Mouse (Mus musculus): Measurements from ENCODE around the gene Clba1.
"Not testable (repeated sequence)": the region's sequence is repeated elsewhere in the genome, so short reads cannot be mapped to it uniquely, and the experiment has no call there.

The Clba1 gene

DNA sequence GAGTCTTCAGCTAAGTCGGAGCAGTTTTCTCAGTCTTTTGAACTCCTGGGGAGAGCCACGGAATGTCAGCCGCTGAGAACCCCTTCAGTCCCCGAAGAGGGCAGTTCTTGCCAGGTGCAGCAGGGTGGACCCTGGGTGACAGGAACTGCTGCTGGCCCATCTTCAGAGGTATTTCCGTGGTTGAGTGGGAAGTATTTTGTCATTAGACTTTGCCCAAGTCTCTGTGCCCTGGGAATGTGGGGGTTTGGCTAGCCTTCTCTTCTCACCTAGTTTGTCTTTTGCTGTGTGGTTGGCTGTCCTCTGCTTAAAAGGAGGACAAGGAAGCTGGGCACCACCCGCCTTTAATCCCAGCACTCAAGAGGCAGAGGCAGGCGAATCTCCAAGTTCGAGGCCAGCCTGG is 904 bp downstream of the Clba1 start:
- in situ Hi-C loops (cut with MboI; ENCODE audit: low pct_unique_long_range_greater_than_20kb in 1 of 2, low sequenced_read_pairs in 2 of 2, unreplicated experiment in 1 of 2), result loop anchor here in 1 of 2 experiments (5.0 kb wide), 1 partner anchor 62 kb away; no protein-coding TSS in a partner anchor

DNA sequence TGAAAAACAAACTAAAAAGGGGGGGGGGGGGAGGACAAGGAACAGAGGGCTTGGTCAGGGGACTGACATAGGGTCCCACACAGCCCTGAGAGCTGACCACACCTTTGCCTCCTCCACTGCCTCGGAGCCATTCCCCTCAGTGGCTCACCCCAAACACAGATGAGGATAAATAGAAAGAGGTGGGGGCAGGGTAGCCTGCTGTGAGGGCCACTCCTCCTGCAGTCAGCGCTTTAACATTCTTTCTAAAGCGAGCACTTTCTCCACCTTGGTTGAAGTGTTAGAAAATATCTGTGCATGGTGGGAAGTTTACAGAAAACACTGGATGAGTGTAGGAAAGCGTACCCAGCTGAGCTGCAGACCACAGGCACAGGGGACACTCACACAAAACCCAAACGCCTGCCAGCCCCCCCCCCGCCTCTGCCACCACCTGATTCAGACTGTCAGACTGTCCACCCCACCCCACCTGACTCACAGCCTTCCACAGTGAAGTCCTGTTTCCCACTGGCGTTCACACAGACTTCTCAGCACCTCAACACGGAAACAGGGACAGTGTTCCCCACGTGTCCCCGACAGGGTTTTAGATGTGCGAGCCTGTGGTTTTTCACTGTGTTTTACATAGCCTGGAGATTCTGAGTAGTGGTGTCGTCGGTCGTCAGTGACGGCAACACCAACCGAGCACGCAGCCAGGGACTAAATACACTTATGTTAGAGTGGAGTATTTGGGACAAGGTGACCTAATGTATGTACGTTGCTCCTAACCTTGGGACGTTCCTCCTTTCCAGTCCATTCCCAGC is 1.6 kb downstream of the Clba1 start:
- in situ Hi-C loops (cut with MboI; ENCODE audit: low pct_unique_long_range_greater_than_20kb in 1 of 2, low sequenced_read_pairs in 2 of 2, unreplicated experiment in 1 of 2), result no loop called here

DNA sequence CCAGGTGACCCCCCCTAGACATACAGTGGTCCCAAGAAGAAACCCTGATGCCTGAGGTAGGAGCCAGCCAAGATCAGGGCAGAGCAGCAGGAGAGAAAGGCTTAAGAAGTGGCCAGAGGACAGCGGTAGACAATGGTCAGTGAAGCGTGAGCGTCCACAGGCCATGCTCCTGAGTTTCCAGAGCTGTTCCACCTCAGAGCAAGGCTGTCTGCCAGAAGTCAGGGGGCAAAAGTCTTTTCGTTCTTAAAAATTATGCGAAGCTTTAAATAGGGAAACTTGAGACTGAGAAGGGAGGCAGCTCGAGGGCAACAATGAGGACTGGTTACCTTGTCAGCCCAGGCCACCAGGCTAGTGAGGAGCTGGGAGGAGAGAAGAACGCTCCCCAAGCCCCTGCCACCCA is 4.6 kb downstream of the Clba1 start:
- in situ Hi-C loops (cut with MboI; ENCODE audit: low pct_unique_long_range_greater_than_20kb in 1 of 2, low sequenced_read_pairs in 2 of 2, unreplicated experiment in 1 of 2), result no loop called here

DNA sequence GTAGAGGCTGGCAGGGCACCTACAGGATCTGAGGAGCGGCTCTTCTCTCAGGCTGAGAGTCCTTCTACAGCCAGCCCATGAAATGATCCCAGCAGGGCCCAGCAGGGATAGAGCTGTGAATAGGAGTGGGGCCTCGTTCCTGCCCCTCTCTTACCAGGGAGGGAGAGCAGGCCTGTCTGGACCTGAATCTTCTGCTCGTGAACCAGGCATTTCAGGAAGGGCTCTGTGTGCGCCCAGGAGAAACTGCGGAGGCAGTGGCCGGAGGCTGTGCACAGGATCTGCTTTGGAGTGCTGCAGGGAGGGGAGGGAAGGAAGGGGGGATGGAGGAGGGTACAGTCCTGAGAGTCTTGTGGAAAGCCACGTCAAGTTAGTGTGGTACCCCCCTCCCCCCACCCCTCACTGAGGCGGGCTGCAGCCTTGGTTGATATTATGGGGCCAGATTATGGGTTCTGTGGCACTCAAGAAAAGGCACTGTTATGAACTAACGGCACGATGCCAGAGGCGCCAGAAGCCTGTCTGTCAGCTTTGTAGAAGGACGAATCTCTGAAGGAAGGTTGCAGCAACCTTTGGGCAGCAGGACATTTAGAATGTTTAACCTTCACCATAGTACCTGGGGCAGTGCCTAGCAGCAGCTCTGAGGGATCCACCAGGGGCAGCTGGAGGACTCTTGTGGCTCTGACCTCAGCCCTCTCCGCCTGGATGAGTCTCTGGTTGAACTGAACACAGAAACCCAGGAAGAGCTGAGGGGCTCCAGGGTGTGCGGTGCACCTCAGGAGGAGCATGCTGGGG is 6.1 kb downstream of the Clba1 start:
- in situ Hi-C loops (cut with MboI; ENCODE audit: low pct_unique_long_range_greater_than_20kb in 1 of 2, low sequenced_read_pairs in 2 of 2, unreplicated experiment in 1 of 2), result no loop called here

DNA sequence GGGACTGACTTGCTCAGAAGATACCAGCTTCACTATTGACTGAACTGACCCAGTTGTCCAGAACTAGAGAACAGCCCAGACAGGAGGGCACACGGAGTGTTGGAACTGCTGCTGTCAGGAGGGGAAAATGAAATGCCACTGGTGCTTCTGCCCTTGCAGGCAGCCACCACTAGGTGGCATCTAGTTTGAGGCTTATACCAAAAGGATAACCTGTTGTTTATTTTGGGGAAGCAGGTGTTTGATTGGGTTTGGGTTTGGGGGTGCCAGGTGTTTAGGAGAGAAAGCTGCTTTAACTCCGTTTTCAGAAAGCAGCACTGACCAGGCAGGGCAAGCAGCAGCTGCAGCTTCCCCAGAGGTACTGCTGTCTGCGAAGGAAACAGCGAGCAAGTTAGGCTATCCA is 7.6 kb downstream of the Clba1 start:
- in situ Hi-C loops (cut with MboI; ENCODE audit: low pct_unique_long_range_greater_than_20kb in 1 of 2, low sequenced_read_pairs in 2 of 2, unreplicated experiment in 1 of 2), result no loop called here

DNA sequence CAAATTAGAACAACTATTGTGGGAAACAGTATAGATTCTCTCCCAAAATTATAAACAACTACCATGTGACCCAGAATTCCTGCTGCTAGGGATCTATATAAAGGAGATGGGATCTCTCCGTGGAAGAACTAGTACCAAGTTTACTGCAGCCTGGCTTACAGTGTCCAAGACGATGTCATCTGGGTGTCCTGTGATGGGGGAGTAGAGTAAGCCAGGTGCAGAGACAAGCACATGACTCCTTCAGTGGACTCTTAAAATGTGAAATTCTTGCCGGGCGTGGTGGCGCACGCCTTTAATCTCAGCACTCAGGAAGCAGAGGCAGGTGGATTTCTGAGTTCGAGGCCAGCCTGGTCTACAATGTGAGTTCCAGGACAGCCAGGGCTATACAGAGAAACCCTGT is 8.1 kb downstream of the Clba1 start:
- in situ Hi-C loops (cut with MboI; ENCODE audit: low pct_unique_long_range_greater_than_20kb in 1 of 2, low sequenced_read_pairs in 2 of 2, unreplicated experiment in 1 of 2), result not testable (repeated sequence)

DNA sequence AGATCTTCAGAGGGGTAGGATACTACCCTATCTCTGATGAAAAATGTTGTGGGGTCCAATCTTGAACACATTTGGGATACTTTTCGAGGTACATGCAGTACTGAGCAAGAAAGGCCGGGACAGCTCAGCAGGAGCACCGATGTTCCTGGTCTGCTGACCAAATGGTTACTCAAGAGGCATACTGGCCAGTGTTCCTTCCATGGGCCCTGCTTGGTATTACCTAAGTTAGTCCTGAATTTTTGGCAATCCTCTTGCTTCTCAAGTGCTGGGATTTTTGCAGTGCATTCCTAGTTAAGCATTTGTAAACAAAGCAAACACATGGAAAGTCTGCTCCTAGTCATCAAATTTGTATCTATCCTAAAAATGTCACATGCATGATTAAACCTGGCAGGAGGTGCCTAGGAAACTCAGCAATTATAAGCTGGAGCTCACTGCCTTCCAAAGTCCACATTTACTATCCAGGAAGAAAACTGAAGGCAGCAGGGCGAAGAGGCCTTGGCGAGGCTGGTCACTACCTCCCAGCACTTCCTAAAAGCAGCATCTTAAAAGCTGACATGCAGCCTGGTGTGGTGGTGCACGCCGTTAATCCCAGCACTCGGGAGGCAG is 10.4 kb downstream of the Clba1 start:
- in situ Hi-C loops (cut with MboI; ENCODE audit: low pct_unique_long_range_greater_than_20kb in 1 of 2, low sequenced_read_pairs in 2 of 2, unreplicated experiment in 1 of 2), result no loop called here

DNA sequence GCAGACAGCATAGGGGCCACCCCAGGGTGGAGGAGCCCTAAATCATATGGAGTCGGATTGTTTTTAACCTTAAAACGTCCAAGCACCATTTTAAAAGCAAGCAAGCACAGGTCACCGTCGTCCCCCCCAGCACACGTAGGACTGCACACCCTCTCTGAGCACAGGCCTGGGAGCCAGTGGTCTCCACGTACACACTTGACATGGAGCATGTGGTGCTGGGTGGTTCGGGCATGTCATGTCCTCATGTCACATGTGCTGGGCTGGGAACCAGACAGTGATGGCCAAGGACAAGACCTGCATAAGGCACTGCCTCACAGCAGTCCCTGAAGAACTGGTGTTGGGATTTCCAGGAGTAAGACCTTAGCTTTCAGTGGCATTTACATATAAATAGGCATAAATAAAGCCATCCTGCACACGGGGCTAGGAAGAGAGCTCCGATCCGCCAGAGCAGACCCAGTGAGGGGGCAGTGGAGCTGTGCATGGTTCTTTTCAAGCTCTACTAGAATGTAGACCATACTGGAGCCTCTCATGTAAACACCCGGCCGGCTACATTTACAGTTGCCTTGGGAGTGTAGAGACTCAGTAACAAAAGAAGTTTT is 11.8 kb downstream of the Clba1 start:
- in situ Hi-C loops (cut with MboI; ENCODE audit: low pct_unique_long_range_greater_than_20kb in 1 of 2, low sequenced_read_pairs in 2 of 2, unreplicated experiment in 1 of 2), result no loop called here

DNA sequence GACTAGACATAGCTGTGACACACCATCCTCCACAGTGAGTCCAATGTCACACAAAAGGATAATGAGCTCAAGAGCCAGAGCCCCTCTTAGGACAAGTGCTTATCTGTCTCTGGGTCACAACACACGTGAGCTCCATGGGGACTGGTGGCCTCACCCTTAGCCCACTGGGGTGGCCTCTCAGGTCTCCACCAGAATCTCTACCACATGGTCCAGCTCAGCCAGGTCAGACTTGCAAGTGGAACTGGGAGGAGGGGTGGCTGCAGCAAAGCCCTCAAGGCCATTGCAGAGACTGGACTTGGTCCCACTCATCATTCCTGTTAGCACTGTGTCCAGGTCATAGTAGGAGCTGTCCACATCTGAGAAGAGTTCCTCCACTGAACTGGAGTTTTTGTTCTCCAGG is 12.5 kb downstream of the Clba1 start:
- in situ Hi-C loops (cut with MboI; ENCODE audit: low pct_unique_long_range_greater_than_20kb in 1 of 2, low sequenced_read_pairs in 2 of 2, unreplicated experiment in 1 of 2), result no loop called here

DNA sequence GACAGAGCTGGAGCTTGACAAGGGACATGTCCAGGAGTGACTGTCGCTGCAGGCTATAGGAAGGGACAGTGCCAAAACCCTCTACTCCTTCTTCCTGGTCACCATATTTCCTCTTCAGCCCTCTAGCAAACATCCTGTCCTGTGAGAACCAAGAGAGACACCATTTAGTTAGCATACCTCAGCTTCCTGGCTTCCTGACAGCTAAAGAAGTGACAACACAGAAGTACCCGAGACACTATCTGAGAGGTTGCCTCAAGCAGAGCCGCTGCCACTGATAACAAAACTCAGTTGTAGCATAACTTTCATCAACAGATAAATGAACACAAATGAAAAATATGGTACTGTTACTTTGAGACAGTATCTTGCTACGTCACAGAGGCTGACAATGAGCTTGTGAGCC is 13.2 kb downstream of the Clba1 start:
- in situ Hi-C loops (cut with MboI; ENCODE audit: low pct_unique_long_range_greater_than_20kb in 1 of 2, low sequenced_read_pairs in 2 of 2, unreplicated experiment in 1 of 2), result no loop called here

DNA sequence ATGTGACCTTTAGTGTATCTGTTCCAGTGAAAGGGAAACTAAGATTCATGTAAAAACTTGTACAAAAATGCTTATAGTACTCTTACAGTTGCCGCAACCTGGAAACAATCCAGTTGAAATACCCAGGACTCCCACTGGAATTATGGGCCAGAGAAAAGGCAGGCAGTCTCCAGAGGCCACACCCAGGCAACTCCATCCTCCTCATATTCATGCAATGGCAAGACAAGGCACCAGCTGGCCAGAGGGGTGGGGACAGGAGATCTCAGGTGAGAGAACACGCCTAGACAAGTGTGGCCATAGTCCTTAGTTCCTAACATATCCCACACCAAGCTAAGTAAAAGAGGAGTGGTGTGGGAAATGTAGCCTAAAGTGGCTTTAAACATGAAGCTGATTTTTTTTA is 13.9 kb downstream of the Clba1 start:
- in situ Hi-C loops (cut with MboI; ENCODE audit: low pct_unique_long_range_greater_than_20kb in 1 of 2, low sequenced_read_pairs in 2 of 2, unreplicated experiment in 1 of 2), result no loop called here

DNA sequence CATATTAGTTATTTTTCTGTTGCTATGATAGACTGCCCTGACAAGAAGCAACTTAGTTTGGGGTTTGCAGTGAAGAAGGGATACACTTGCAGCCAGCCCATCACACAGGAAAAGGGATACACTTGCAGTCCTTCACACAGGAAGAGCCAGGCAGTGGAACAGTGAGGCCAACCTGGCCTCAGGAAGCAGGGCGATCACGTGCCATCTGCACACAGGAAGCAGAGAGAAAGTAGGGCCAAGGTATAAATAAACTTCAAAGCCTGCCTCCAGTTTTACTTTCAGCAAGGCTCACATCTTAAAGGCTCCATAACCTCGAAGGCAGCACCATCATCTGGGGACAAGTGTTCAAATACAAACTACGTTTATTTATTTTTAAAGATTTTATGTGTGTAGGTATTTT is 14.5 kb downstream of the Clba1 start:
- in situ Hi-C loops (cut with MboI; ENCODE audit: low pct_unique_long_range_greater_than_20kb in 1 of 2, low sequenced_read_pairs in 2 of 2, unreplicated experiment in 1 of 2), result no loop called here

DNA sequence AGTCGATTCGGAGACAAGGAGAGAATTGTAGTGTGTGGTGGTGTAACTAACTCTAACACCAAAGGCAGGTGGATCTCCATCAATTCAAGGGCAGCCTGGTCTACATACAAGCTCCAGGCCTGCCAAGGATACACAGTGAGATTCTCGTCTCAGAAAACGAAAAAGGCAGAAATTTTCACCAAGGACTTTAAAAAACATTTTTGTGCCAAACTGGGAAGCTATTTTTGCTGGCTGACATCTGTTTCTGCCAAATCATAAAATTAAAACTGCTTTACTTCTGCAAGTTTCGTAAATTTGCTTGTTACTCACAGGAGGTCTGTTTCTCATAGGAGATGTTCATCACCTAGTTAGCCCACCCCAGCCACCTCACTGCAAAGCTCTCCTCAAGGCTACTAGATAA is 17.2 kb downstream of the Clba1 start:
- in situ Hi-C loops (cut with MboI; ENCODE audit: low pct_unique_long_range_greater_than_20kb in 1 of 2, low sequenced_read_pairs in 2 of 2, unreplicated experiment in 1 of 2), result no loop called here

DNA sequence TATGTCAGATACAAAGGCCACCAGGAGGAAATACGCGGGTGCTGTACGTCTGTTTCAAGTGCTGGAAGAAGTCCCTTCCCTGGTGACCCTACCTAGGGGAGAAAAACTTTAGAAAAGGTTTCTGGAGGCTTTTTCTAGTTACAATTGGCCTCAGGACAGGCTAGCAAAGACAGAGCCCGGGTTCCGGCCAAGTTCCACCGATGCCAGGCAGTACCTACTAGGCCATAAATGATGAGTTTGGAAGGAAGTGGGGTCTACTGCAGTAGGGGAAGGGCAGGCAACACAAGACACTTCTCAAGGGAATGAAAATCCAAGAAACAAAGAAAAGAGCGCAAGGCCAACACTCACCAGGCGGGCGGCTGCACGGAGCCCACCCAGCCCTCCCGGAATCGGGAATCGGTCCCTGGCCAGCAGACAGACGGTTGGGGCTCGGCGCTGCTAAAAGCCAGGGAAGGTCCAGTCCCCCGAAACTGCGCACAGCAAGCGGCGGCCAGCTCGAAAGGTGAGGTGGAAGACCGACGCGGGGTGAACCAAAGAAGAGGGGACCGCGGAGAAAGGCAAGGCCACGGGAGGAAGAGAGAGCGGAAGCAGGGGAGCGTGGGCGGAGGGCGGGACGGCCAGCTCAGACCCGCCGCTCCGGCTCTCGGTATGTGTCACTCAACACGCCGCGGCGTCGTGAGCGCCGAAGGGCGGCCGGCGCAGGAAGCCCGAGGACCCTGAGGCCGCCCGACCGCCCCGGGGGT is 19.9 kb downstream of the Clba1 start:
- in situ Hi-C loops (cut with MboI; ENCODE audit: low pct_unique_long_range_greater_than_20kb in 1 of 2, low sequenced_read_pairs in 2 of 2, unreplicated experiment in 1 of 2), result no loop called here

DNA sequence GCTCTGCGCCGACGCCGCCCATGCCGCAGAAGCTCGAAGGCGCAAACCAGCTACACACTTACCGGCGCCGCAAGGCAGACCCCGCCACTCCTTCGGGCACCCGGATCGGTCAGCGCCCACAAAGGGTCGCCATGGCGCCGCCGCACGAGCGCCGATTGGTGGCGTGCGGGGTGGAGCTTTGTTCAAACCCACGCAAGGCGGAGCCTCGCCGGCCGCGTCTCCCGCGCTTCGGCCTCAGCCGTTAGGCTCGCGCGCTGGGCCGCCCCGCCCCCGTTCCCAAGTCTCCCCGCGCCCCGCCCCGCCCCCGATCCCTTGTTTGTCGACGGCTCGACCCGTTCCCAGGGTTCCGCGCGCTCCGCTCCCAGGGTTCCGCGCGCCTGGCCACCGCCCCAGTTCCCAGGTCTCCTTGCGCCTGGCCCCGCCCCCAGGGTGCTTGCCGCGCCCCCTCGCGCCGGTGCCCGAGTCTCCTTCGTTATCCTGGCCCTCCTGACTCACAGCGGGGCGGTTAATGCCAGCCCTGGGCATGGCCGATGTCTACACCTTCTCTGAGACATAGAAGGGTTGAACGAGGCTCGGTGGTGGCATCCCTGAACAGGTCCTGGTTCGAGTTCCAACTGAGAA is 20.6 kb downstream of the Clba1 start, which contains the start of gene Cdca4:
TSS of gene Cdca4 (minus strand) at position 180 of the 621 bp plus-strand sequence.
- in situ Hi-C loops (cut with MboI; ENCODE audit: low pct_unique_long_range_greater_than_20kb in 1 of 2, low sequenced_read_pairs in 2 of 2, unreplicated experiment in 1 of 2), result no loop called here

DNA sequence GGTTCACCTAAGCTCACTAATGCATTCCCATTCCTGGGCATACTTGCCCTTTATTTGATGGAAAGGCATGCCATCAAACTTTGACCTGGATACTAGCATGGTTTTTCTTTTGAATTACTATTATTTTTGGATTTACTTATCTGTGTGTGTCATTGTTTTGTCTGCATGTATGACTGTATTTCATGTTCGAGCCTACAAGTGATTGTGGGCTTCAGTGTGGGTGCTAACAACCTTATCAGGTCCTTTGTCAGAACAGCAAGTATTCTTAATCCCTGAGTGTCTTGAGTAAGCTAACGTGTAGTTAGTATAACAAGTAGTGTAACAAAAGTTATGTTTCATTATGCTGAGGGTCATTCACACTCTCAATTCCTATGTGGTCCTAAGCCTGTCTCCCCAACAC is 21.4 kb downstream of the Clba1 start:
- in situ Hi-C loops (cut with MboI; ENCODE audit: low pct_unique_long_range_greater_than_20kb in 1 of 2, low sequenced_read_pairs in 2 of 2, unreplicated experiment in 1 of 2), result no loop called here

DNA sequence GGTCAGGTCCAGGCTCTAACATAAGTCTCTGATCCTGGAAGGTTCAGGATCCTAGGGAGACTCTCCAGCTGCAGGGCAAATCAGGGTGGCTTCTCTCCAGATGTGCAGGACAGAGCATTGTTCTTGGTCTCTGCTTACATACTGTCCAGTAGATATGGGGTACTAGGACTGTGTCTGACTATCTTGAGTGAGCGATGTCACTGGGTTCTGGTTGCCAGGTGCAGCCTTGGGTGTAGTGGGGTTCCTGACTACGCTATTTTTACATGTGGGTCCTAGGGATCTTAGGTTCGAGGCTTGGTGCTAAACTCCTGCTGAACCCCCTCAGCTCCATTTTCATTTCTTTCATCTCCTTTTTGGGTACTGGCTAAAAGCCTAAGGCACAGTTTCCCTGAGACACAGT is 21.8 kb downstream of the Clba1 start:
- in situ Hi-C loops (cut with MboI; ENCODE audit: low pct_unique_long_range_greater_than_20kb in 1 of 2, low sequenced_read_pairs in 2 of 2, unreplicated experiment in 1 of 2), result no loop called here

DNA sequence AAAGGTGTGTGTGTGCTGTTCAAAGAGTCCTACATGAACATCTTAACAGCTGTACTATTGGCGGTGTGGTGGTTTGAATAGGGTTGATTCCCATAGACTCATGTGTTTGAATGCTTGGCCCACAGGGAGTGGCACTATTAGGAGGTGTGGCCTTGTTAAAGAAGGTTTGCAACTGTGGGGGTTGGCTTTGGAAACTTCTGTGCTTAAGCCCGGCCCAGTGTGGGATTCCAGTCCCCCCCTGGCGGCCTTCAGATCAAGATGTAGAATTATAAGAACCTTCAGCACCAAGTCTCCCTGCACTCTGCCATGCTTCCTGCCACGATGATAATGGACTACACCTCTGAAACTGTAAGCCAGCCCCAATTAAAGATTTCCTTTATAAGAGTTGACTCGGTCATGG is 23.7 kb downstream of the Clba1 start:
- in situ Hi-C loops (cut with MboI; ENCODE audit: low pct_unique_long_range_greater_than_20kb in 1 of 2, low sequenced_read_pairs in 2 of 2, unreplicated experiment in 1 of 2), result no loop called here

All from mouse embryonic stem cell (cell line).